Mouse (Mus musculus): ENCODE data around the gene Kcnt2. TPM values are rescaled to one million over a fixed set of nuclear protein-coding genes. Genes with fewer than 3 reads are reported as not detected.

The Kcnt2 gene
- polyA plus RNA-seq (2014; fragmentation: Nextera tagmentation; extraction: Ambion mirVana): 1.1 TPM in 2 replicates

GRCm38 (mm10) chr1:140245876-140246597 is at the start of gene Kcnt2:
Kcnt2 (plus strand) TSS chr1:140246158.
- DNase-seq: peak; percentile 61
- no peak for TF ChIP-seq CTCF (IDR thresholded peaks at IDR 0.05; ENCODE audit: low read depth)

GRCm38 (mm10) chr1:140205329-140205728 is 40.6 kb upstream of the Kcnt2 start:
- Histone ChIP-seq H3K27me3 (ENCODE audit: insufficient read depth, low read length) (no peaks in the 10 kb centered on the region), H3K27ac (ENCODE audit: low read depth) (no peak overlapping the region), H3K9ac (no peak overlapping the region), H3K36me3 (ENCODE audit: insufficient read depth) (no peaks in the 10 kb centered on the region), H3K4me3 (ENCODE audit: low read depth, low read length) (no peak overlapping the region), H3K4me1 (ENCODE audit: insufficient read depth) (no peaks in the 10 kb centered on the region), H3K9me3 (ENCODE audit: low read depth, low read length) (no peaks in the 10 kb centered on the region), H3K4me2 (no peak overlapping the region)
- TF ChIP-seq CTCF (IDR thresholded peaks at IDR 0.05; ENCODE audit: low read depth): no peak
- 66% methylated on average over 2 of the region's 2 CpGs for WGBS
- DNase-seq: no peak
- no peak for ATAC-seq (ENCODE audit: insufficient read depth)

More at GRCm38 (mm10) chr1:140245876-140246597, at the start of gene Kcnt2:
- H3K27ac ChIP-seq (ENCODE audit: low read depth): no peak within 1 kb of the TSS
- peak within 1 kb of the TSS; percentile 43 for H3K4me3 ChIP-seq (ENCODE audit: low read depth, low read length)
- peak; percentile 72 for ATAC-seq (ENCODE audit: insufficient read depth)
- peak within 1 kb of the TSS; percentile 20; the same call in 1 of the 2 replicates for H3K9ac ChIP-seq
- H3K4me1 ChIP-seq (ENCODE audit: insufficient read depth): no peaks in the 10 kb centered on the region
- H3K9me3 ChIP-seq (ENCODE audit: low read depth, low read length): no peaks in the 10 kb centered on the region
- H3K36me3 ChIP-seq (ENCODE audit: insufficient read depth): no peaks in the 10 kb centered on the region
- peak within 1 kb of the TSS; percentile 81 for H3K4me2 ChIP-seq
- under 1% methylated on average over 21 of the region's 21 CpGs for WGBS
- no peaks in the 10 kb centered on the region for H3K27me3 ChIP-seq (ENCODE audit: insufficient read depth, low read length)

GRCm38 (mm10) chr1:140225221-140225620 is 20.7 kb upstream of the Kcnt2 start:
- H3K4me2 ChIP-seq: no peak overlapping the region
- H3K36me3 ChIP-seq (ENCODE audit: insufficient read depth): no peaks in the 10 kb centered on the region
- H3K9ac ChIP-seq: no peak overlapping the region
- no peak for TF ChIP-seq CTCF (IDR thresholded peaks at IDR 0.05; ENCODE audit: low read depth)
- H3K27ac ChIP-seq (ENCODE audit: low read depth): no peak overlapping the region
- no peaks in the 10 kb centered on the region for H3K27me3 ChIP-seq (ENCODE audit: insufficient read depth, low read length)
- H3K9me3 ChIP-seq (ENCODE audit: low read depth, low read length): no peaks in the 10 kb centered on the region
- ATAC-seq (ENCODE audit: insufficient read depth): no peak
- DNase-seq: no peak
- H3K4me3 ChIP-seq (ENCODE audit: low read depth, low read length): no peak overlapping the region
- no peaks in the 10 kb centered on the region for H3K4me1 ChIP-seq (ENCODE audit: insufficient read depth)
- WGBS: 53% methylated on average over 2 of the region's 3 CpGs

- no peak overlapping the region for H3K9ac ChIP-seq
- ATAC-seq (ENCODE audit: insufficient read depth): no peak
- no peaks in the 10 kb centered on the region for H3K27me3 ChIP-seq (ENCODE audit: insufficient read depth, low read length)
- no peak overlapping the region for H3K4me2 ChIP-seq
- no peak overlapping the region for H3K4me3 ChIP-seq (ENCODE audit: low read depth, low read length)
- no peak for TF ChIP-seq CTCF (IDR thresholded peaks at IDR 0.05; ENCODE audit: low read depth)
- H3K36me3 ChIP-seq (ENCODE audit: insufficient read depth): no peaks in the 10 kb centered on the region
- H3K4me1 ChIP-seq (ENCODE audit: insufficient read depth): no peaks in the 10 kb centered on the region
- WGBS: 58% methylated on average over 8 of the region's 8 CpGs
- no peak overlapping the region for H3K27ac ChIP-seq (ENCODE audit: low read depth)
- DNase-seq: no peak
- H3K9me3 ChIP-seq (ENCODE audit: low read depth, low read length): no peaks in the 10 kb centered on the region
Observed at GRCm38 (mm10) chr1:140226673-140227072, 19.3 kb upstream of the Kcnt2 start.

- no peak overlapping the region for H3K27ac ChIP-seq (ENCODE audit: low read depth)
- H3K36me3 ChIP-seq (ENCODE audit: insufficient read depth): no peaks in the 10 kb centered on the region
- no peaks in the 10 kb centered on the region for H3K9me3 ChIP-seq (ENCODE audit: low read depth, low read length)
- peak overlapping the region; percentile 81 for H3K4me2 ChIP-seq
- DNase-seq (peak; percentile 84), ATAC-seq (ENCODE audit: insufficient read depth) (peak; percentile 100)
- H3K9ac ChIP-seq: peak overlapping the region; percentile 20; the same call in 1 of the 2 replicates
- no peak for TF ChIP-seq CTCF (IDR thresholded peaks at IDR 0.05; ENCODE audit: low read depth)
- H3K4me1 ChIP-seq (ENCODE audit: insufficient read depth): no peaks in the 10 kb centered on the region
- peak overlapping the region; percentile 43 for H3K4me3 ChIP-seq (ENCODE audit: low read depth, low read length)
- WGBS: 0% methylated on average over 17 of the region's 17 CpGs
- H3K27me3 ChIP-seq (ENCODE audit: insufficient read depth, low read length): no peaks in the 10 kb centered on the region
Observed at GRCm38 (mm10) chr1:140245465-140245864, 493 bp upstream of the Kcnt2 start.

- no peak overlapping the region for H3K9ac ChIP-seq
- 61% methylated on average over 3 of the region's 3 CpGs for WGBS
- no peak overlapping the region for H3K27ac ChIP-seq (ENCODE audit: low read depth)
- no peak overlapping the region for H3K4me3 ChIP-seq (ENCODE audit: low read depth, low read length)
- TF ChIP-seq CTCF (IDR thresholded peaks at IDR 0.05; ENCODE audit: low read depth): no peak
- no peaks in the 10 kb centered on the region for H3K36me3 ChIP-seq (ENCODE audit: insufficient read depth)
- no peaks in the 10 kb centered on the region for H3K9me3 ChIP-seq (ENCODE audit: low read depth, low read length)
- ATAC-seq (ENCODE audit: insufficient read depth) (no peak), DNase-seq (peak; percentile 36)
- H3K27me3 ChIP-seq (ENCODE audit: insufficient read depth, low read length): no peaks in the 10 kb centered on the region
- H3K4me1 ChIP-seq (ENCODE audit: insufficient read depth): no peaks in the 10 kb centered on the region
- H3K4me2 ChIP-seq: no peak overlapping the region
Observed at GRCm38 (mm10) chr1:140264696-140265095, 18.7 kb downstream of the Kcnt2 start.

- H3K4me2 ChIP-seq: no peak overlapping the region
- H3K4me3 ChIP-seq (ENCODE audit: low read depth, low read length): no peak overlapping the region
- H3K9me3 ChIP-seq (ENCODE audit: low read depth, low read length): no peaks in the 10 kb centered on the region
- no peak overlapping the region for H3K27ac ChIP-seq (ENCODE audit: low read depth)
- H3K9ac ChIP-seq: no peak overlapping the region
- H3K36me3 ChIP-seq (ENCODE audit: insufficient read depth): no peaks in the 10 kb centered on the region
- no peaks in the 10 kb centered on the region for H3K27me3 ChIP-seq (ENCODE audit: insufficient read depth, low read length)
- no peak for TF ChIP-seq CTCF (IDR thresholded peaks at IDR 0.05; ENCODE audit: low read depth)
- no peaks in the 10 kb centered on the region for H3K4me1 ChIP-seq (ENCODE audit: insufficient read depth)
- no peak for DNase-seq
- peak; percentile 41; the same call in 1 of the 2 replicates for ATAC-seq (ENCODE audit: insufficient read depth)
- 69% methylated on average over 5 of the region's 5 CpGs for WGBS
Observed at GRCm38 (mm10) chr1:140266047-140266446, 20.1 kb downstream of the Kcnt2 start.

Measured in lung, embryonic 14.5 days (tissue).